Mouse (Mus musculus): ENCODE results near the gene Dazap1. TPM values are rescaled to one million over a fixed set of nuclear protein-coding genes. Genes with fewer than 3 reads are reported as not detected.
A peak's percentile ranks its signal among the peaks of the same experiment; 100 is the strongest.

The Dazap1 gene
- polyA plus RNA-seq, 1 experiment from 2014 or later = 49.3 TPM

DNA sequence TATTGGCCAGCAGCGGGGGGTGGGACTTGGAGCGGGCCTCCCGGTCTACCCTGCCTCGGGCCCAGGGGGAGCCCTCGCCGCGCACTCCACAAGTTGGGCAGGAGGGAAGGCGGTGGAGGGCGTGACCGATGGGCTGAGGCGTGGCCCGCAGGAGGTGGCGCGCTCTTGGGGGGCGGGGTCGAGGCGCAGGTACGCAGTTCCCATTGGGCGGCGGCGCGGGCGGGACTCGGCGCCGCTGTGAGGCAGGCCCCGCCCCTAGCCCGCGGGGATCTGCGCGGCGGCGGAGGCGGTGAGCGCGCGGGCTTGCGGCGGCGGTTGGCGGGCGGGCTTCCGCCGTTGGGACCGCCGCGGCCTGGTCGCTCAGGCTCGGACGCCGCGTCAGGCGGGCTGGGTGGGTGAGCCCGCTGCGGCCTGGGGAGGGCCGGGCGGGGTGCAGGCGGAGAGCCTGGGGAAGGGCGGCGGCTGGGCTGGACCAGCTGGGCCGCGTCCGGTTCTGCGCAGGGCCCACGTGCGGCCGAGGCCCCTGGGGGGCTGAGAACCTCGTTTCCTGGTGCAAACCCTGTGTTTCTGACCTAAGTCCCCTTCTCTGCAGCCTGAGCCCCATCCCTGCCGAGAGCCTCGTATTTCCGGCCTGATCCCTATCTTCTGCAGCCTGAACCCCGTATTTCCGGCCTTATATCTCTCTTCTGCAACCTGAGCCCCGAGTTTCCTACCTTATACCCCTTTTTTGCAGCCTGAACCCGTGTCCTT is 34.7 kb upstream of the Dazap1 start, which contains the start of gene Mum1:
Gene Mum1 (plus strand): TSS at position 19 of the 750 bp plus-strand sequence.
- H3K9me3 ChIP-seq (ENCODE audit: low read depth, low read length) = no peaks in the 10 kb centered on the region
- H3K4me3 ChIP-seq (ENCODE audit: low read depth, low read length) = peak within 1 kb of the TSS; percentile 88
- peak within 1 kb of the TSS; percentile 97 for H3K4me2 ChIP-seq
- H3K27me3 ChIP-seq (ENCODE audit: insufficient read depth, low read length) = no peaks in the 10 kb centered on the region
- TF ChIP-seq CTCF (IDR thresholded peaks at IDR 0.05; ENCODE audit: low read depth) = peak; percentile 77
- peaks cover 30% of the 10 kb centered on the region for H3K36me3 ChIP-seq (ENCODE audit: insufficient read depth)
- DNase-seq = peak; percentile 99
- peak; percentile 99 for ATAC-seq (ENCODE audit: insufficient read depth)
- peak within 1 kb of the TSS; percentile 91 for H3K27ac ChIP-seq (ENCODE audit: low read depth)
- H3K9ac ChIP-seq = peak within 1 kb of the TSS; percentile 91
- H3K4me1 ChIP-seq (ENCODE audit: insufficient read depth) = peaks cover 22% of the 10 kb centered on the region
- WGBS = under 1% methylated on average over 72 of the region's 75 CpGs

DNA sequence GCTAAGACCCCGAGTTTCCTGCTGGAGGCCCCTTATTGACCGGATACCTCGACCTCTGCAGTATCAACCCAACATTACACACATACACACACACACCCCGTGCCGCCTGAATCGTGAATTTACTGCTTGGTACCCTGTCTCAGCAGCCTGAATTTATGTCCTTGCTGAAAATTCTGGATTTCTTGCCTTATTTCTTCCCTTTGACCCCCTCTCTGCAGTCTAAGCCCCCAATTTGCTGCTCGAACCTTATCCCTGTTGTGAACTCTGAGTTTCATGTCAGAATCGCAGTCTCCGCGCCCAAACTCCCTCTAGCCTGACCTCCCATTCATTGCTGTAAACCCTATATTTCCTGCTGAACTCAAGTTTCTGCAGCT is 34.1 kb upstream of the Dazap1 start:
- Histone ChIP-seq H3K27ac (ENCODE audit: low read depth) (peak overlapping the region; percentile 91), H3K27me3 (ENCODE audit: insufficient read depth, low read length) (no peaks in the 10 kb centered on the region), H3K4me2 (peak overlapping the region; percentile 97), H3K9ac (peak overlapping the region; percentile 91), H3K36me3 (ENCODE audit: insufficient read depth) (peaks cover 35% of the 10 kb centered on the region), H3K4me3 (ENCODE audit: low read depth, low read length) (peak overlapping the region; percentile 88), H3K9me3 (ENCODE audit: low read depth, low read length) (no peaks in the 10 kb centered on the region), H3K4me1 (ENCODE audit: insufficient read depth) (peaks cover 22% of the 10 kb centered on the region)
- ATAC-seq (ENCODE audit: insufficient read depth) (no peak), DNase-seq (peak; percentile 36)
- WGBS = 5% methylated on average over 10 of the region's 10 CpGs
- no peak for TF ChIP-seq CTCF (IDR thresholded peaks at IDR 0.05; ENCODE audit: low read depth)

DNA sequence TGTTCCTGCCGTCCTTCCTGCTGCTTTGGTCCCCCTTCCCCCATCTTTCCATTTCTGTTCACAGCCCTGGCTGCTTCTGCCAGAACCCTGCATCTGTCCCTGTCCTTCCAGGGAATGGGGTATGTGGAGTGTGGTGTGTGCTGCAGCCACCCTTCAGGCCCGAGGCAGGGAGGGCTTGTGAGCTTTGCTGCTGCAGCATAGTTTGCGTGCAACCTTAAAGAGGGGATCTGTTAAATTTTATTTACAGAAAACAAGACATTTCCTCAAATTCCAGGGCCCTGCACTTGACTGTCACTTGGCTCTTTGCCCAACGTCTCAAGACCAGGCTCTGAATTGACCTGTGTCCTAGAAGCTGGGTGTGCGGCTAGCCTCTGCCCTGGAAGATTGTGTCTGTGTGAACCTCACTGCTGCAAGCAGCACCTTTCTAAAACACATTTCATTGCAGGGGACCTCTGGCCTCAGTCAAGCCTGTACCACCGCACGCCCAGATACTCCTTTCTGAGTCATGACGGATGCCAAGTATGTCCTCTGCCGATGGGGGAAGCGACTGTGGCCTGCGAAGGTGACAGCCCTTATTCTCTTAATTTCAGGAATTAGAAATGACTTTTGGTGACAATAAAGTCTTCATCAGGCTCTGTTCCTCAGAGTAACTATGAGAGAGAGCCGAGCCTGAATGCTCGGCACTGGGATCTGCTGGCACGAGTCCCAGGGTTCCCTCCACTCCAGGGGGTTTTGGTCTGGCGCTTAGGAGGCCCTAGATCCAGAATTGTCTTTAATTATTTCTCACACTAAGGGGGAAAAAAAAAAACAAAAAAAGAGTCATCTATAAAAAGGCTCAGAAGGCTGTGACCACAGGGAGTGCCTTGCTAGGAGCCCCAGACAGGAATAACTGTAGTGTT is 33.2 kb upstream of the Dazap1 start:
- no peak for TF ChIP-seq CTCF (IDR thresholded peaks at IDR 0.05; ENCODE audit: low read depth)
- Histone ChIP-seq H3K9ac (peak overlapping the region; percentile 91), H3K36me3 (ENCODE audit: insufficient read depth) (peaks cover 45% of the 10 kb centered on the region), H3K27me3 (ENCODE audit: insufficient read depth, low read length) (no peaks in the 10 kb centered on the region), H3K9me3 (ENCODE audit: low read depth, low read length) (no peaks in the 10 kb centered on the region), H3K4me1 (ENCODE audit: insufficient read depth) (peaks cover 22% of the 10 kb centered on the region), H3K4me3 (ENCODE audit: low read depth, low read length) (peak overlapping the region; percentile 88), H3K4me2 (peak overlapping the region; percentile 97), H3K27ac (ENCODE audit: low read depth) (peak overlapping the region; percentile 91)
- WGBS = 43% methylated on average over 15 of the region's 15 CpGs
- ATAC-seq (ENCODE audit: insufficient read depth) (no peak), DNase-seq (peak; percentile 60)

DNA sequence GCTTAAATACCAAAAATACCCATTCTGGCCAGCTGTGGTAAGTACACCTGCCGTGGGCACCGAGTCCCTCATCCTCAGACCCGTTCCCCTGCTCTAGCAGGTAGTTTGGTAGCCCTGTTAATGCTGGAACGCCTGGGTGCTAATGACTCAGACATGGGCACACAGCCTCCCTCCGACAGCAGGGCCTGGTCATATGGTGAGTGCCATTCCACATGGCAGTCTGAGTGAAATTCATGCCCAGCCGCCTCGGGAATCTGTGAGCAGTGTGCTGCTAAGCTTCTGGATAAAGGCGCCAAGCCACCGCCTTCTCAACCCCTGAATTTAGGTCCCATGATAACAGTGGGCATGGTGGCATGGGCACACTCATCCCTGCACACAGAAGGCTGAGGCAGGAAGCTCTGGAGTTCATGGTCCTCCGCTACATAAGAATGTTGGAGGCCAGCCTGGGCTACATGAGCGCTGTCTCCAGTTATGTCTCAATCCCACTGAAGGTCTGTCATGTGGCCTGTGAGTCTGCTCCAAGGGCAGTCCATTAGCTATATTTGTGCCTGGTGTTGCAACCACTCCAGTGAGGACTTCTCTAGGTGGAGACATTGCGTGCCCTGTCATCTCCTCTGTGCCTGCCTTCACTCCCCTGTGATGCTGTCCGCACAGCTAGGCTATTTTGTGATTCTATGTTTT is 25.0 kb upstream of the Dazap1 start:
- no peak for DNase-seq
- Histone ChIP-seq H3K4me2 (no peak overlapping the region), H3K27ac (ENCODE audit: low read depth) (no peak overlapping the region), H3K27me3 (ENCODE audit: insufficient read depth, low read length) (no peaks in the 10 kb centered on the region), H3K4me3 (ENCODE audit: low read depth, low read length) (no peak overlapping the region), H3K9me3 (ENCODE audit: low read depth, low read length) (no peaks in the 10 kb centered on the region), H3K4me1 (ENCODE audit: insufficient read depth) (no peaks in the 10 kb centered on the region), H3K9ac (no peak overlapping the region), H3K36me3 (ENCODE audit: insufficient read depth) (peaks cover 100% of the 10 kb centered on the region)
- 95% methylated on average over 13 of the region's 13 CpGs for WGBS
- no peak for ATAC-seq (ENCODE audit: insufficient read depth)
- no peak for TF ChIP-seq CTCF (IDR thresholded peaks at IDR 0.05; ENCODE audit: low read depth)

DNA sequence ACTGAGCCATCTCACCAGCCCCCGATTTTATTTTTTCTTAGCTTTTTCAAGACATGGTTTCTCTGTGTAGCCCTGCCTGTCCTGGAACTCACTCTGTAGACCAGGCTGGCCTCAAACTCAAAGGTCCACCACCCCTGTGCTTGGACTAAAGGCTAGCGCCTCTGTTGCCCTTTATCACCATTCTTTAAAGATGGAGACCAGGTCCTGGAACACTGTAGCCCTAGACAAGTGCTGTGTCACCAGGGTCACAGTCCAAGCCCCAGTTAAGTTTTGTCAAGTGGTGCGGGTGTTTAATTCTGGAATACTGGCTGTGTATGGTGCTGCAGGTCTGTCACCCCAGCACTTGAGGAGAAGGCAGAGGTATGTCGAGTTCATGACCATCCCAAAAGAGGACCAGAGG is 24.3 kb upstream of the Dazap1 start:
- ATAC-seq (ENCODE audit: insufficient read depth) (no peak), DNase-seq (no peak)
- no peak overlapping the region for H3K9ac ChIP-seq
- no peak overlapping the region for H3K4me2 ChIP-seq
- TF ChIP-seq CTCF (IDR thresholded peaks at IDR 0.05; ENCODE audit: low read depth) = no peak
- H3K4me1 ChIP-seq (ENCODE audit: insufficient read depth) = no peaks in the 10 kb centered on the region
- H3K9me3 ChIP-seq (ENCODE audit: low read depth, low read length) = no peaks in the 10 kb centered on the region
- no peak overlapping the region for H3K27ac ChIP-seq (ENCODE audit: low read depth)
- H3K27me3 ChIP-seq (ENCODE audit: insufficient read depth, low read length) = no peaks in the 10 kb centered on the region
- peaks cover 100% of the 10 kb centered on the region for H3K36me3 ChIP-seq (ENCODE audit: insufficient read depth)
- no peak overlapping the region for H3K4me3 ChIP-seq (ENCODE audit: low read depth, low read length)
- 78% methylated on average over 4 of the region's 4 CpGs for WGBS

DNA sequence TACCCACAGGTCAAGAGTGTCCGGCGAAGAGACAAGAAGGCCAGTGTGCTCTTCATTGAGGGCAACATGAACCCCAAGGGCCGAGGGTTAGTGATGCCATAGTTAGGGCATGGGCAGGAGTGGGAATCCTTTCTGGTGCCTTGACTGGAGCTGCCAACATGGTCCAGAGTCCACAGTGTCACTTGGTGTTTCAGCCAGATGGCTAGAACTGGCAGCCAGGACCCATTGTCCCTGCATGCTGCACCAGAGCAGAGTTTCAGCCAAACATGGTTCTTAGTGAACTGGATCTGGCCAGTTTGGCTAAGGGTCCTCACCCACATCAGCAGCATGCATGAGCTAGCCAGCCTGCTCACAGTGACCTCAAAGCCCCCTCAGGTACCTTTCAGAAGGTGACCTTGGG is 23.0 kb upstream of the Dazap1 start:
- no peak for DNase-seq
- no peak overlapping the region for H3K27ac ChIP-seq (ENCODE audit: low read depth)
- no peak for ATAC-seq (ENCODE audit: insufficient read depth)
- peaks cover 100% of the 10 kb centered on the region for H3K36me3 ChIP-seq (ENCODE audit: insufficient read depth)
- no peaks in the 10 kb centered on the region for H3K27me3 ChIP-seq (ENCODE audit: insufficient read depth, low read length)
- no peaks in the 10 kb centered on the region for H3K9me3 ChIP-seq (ENCODE audit: low read depth, low read length)
- no peak overlapping the region for H3K4me3 ChIP-seq (ENCODE audit: low read depth, low read length)
- TF ChIP-seq CTCF (IDR thresholded peaks at IDR 0.05; ENCODE audit: low read depth) = no peak
- 83% methylated on average over 3 of the region's 3 CpGs for WGBS
- no peak overlapping the region for H3K4me2 ChIP-seq
- H3K4me1 ChIP-seq (ENCODE audit: insufficient read depth) = no peaks in the 10 kb centered on the region
- no peak overlapping the region for H3K9ac ChIP-seq
